In the genomic region with DNA sequence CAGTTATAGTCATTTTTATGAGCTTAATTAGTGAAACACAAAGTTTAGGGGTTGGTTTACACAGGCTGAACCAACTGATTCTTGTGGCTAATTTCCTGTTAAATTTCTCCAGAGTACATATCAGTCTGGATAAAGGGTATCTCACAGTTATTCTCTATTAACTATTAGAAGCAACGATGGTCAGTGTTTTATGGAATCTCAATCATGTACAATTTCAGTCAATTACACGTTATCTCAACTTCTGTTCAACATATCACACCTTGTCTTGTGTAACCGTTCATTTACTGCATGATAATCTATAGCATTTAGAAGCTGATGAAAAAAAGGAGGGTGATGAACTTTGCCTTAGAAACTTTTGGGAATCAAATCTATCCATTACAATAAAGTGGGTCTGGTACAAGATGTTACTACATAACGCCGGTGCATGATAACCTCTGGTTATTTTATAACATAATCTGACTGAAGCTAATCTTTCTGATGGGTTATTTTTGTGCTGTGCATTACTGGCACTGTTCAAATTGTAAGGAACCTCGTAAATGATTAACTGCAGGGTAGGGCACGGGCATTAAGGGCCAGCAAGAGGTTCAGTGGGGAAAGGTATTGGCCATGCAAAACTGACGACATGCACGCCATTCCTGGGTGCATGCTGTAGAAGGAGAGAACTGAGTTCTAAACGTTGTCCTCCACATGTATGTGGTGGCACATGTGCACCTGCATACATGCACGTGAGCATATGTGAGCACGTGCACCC, we compare ENCODE assay signal across 31 mouse cellular contexts. TPM values are rescaled to one million over a fixed set of nuclear protein-coding genes. Genes with fewer than 3 reads are reported as not detected.
DNase-seq lines count a peak whose midpoint lies in the region; ATAC-seq and TF ChIP-seq lines count a peak whose summit lies in the region.
"Had no signal": no experiment of that assay in that cellular context is flagged by ENCODE, and none has a peak within 500 bp of the region (broad histone marks: within the 10 kb centered on the region; RNA-seq: fewer than 3 reads in every experiment).

No protein-coding gene starts in this region.

- no peak overlapping the region for H3K4me2 ChIP-seq in intestine, embryonic 15.5 days (replicated peaks)
- no peak overlapping the region for H3K4me2 ChIP-seq in stomach, embryonic 16.5 days (ENCODE audit: low read depth, low read length)
- H3K4me2 ChIP-seq: embryonic facial prominence, embryonic 13.5 days; forebrain, embryonic 12.5 days; heart, embryonic 11.5 days; hindbrain, embryonic 12.5 days; hindbrain, embryonic 15.5 days had no signal

- WGBS in heart, adult 2 months: 78% methylated on average over 12 of the region's 12 CpGs
- 64% methylated on average over 12 of the region's 12 CpGs for WGBS in intestine, embryonic 15.5 days
- 29% methylated on average over 12 of the region's 12 CpGs for WGBS in small intestine, adult 2 months
- WGBS in stomach, embryonic 16.5 days: 63% methylated on average over 12 of the region's 12 CpGs

- no peaks in the 10 kb centered on the region for H3K27me3 ChIP-seq in heart, adult 2 months (ENCODE audit: control insufficient read depth, insufficient read depth, low read length)
- H3K27me3 ChIP-seq in intestine, embryonic 15.5 days (replicated peaks): no peaks in the 10 kb centered on the region
- no peaks in the 10 kb centered on the region; the same call in 1 of the 2 replicates for H3K27me3 ChIP-seq in small intestine, adult 2 months (ENCODE audit: control insufficient read depth, insufficient read depth, low read length)
- H3K27me3 ChIP-seq in stomach, embryonic 16.5 days (ENCODE audit: control insufficient read depth, insufficient read depth, low read length): no peaks in the 10 kb centered on the region
- H3K27me3 ChIP-seq: embryonic facial prominence, embryonic 13.5 days; forebrain, embryonic 12.5 days; hindbrain, embryonic 12.5 days; hindbrain, embryonic 15.5 days; Patski had no signal

- H3K4me1 ChIP-seq in heart, adult 2 months (ENCODE audit: control insufficient read depth, insufficient read depth, low read length): no peaks in the 10 kb centered on the region
- peaks cover 3% of the 10 kb centered on the region; the same call in 1 of the 2 replicates for H3K4me1 ChIP-seq in intestine, embryonic 15.5 days (replicated peaks)
- H3K4me1 ChIP-seq in small intestine, adult 2 months (ENCODE audit: control insufficient read depth, insufficient read depth, insufficient read length, low read length): peaks cover 18% of the 10 kb centered on the region; the same call in 1 of the 2 replicates
- H3K4me1 ChIP-seq in stomach, embryonic 16.5 days (ENCODE audit: control insufficient read depth, insufficient read depth, low read length): no peaks in the 10 kb centered on the region
- H3K4me1 ChIP-seq: embryonic facial prominence, embryonic 13.5 days; forebrain, embryonic 12.5 days; hindbrain, embryonic 12.5 days; hindbrain, embryonic 15.5 days had no signal

- H3K9ac ChIP-seq in heart, adult 2 months (ENCODE audit: low read depth, low read length): no peak overlapping the region
- H3K9ac ChIP-seq in intestine, embryonic 15.5 days: no peak overlapping the region
- no peak overlapping the region for H3K9ac ChIP-seq in stomach, embryonic 16.5 days (ENCODE audit: low read length)
- H3K9ac ChIP-seq: embryonic facial prominence, embryonic 13.5 days; forebrain, embryonic 12.5 days; hindbrain, embryonic 12.5 days; hindbrain, embryonic 15.5 days had no signal

- ATAC-seq in intestine, embryonic 15.5 days: peak; percentile 95
- ATAC-seq in stomach, embryonic 16.5 days (ENCODE audit: insufficient read depth, low FRiP score): peak; percentile 88
- ATAC-seq: forebrain, embryonic 16.5 days; Patski had no signal

- no peak for TF ChIP-seq POLR2A in heart, adult 2 months (IDR thresholded peaks at IDR 0.05; ENCODE audit: insufficient read depth, low read depth, low read length)
- no peak for TF ChIP-seq POLR2A in small intestine, adult 2 months (IDR thresholded peaks at IDR 0.05; ENCODE audit: low read depth, low read length)

- no peak overlapping the region for H3K4me3 ChIP-seq in heart, adult 2 months
- no peak overlapping the region for H3K4me3 ChIP-seq in intestine, embryonic 15.5 days (replicated peaks)
- H3K4me3 ChIP-seq in small intestine, adult 2 months (ENCODE audit: low read depth, low read length): no peak overlapping the region
- H3K4me3 ChIP-seq in stomach, embryonic 16.5 days (replicated peaks; ENCODE audit: low read length): no peak overlapping the region
- H3K4me3 ChIP-seq: embryonic facial prominence, embryonic 10.5 days; embryonic facial prominence, embryonic 13.5 days; erythroblast, embryonic 14.5 days; forebrain, embryonic 12.5 days; gastrocnemius, adult 2 months; hindbrain, embryonic 12.5 days; hindbrain, embryonic 15.5 days had no signal

- no peaks in the 10 kb centered on the region; the same call in 1 of the 2 replicates for H3K9me3 ChIP-seq in intestine, embryonic 15.5 days
- 0 out of 2 replicates have a peak, but pooled peaks cover 4% of the 10 kb centered on the region for H3K9me3 ChIP-seq in stomach, embryonic 16.5 days (replicated peaks; ENCODE audit: control insufficient read depth, low read length)
- H3K9me3 ChIP-seq: hindbrain, embryonic 15.5 days had no signal

- peak; percentile 16 for DNase-seq in heart, adult 11 months
- no peak for DNase-seq in heart, adult 2 months
- no peak for DNase-seq in cerebellum, postnatal 10 days
- no peak for DNase-seq in frontal cortex, postnatal 10 days (ENCODE audit: low spot score in 2 of 2)
- no peak for DNase-seq in right cerebral cortex, postnatal 14 days
- DNase-seq: adrenal gland, postnatal 10 days; adrenal gland, postnatal 36 days; cerebellum, adult 18-20 months; cerebellum, adult 9-10 months; cerebellum, postnatal 25 days; gastrocnemius, adult 2 months; gastrocnemius, postnatal 25 days had no signal

- H3K27ac ChIP-seq in heart, adult 2 months: no peak overlapping the region
- no peak overlapping the region for H3K27ac ChIP-seq in intestine, embryonic 15.5 days
- peak overlapping the region; percentile 20; the same call in 1 of the 2 replicates for H3K27ac ChIP-seq in small intestine, adult 2 months (ENCODE audit: insufficient read depth, low read depth, low read length)
- H3K27ac ChIP-seq in stomach, embryonic 16.5 days (ENCODE audit: low read length): no peak overlapping the region
- H3K27ac ChIP-seq: embryonic facial prominence, embryonic 10.5 days; embryonic facial prominence, embryonic 13.5 days; forebrain, embryonic 12.5 days; gastrocnemius, adult 2 months; hindbrain, embryonic 12.5 days; hindbrain, embryonic 15.5 days had no signal

- no peak for TF ChIP-seq EP300 in heart, adult 2 months (IDR thresholded peaks at IDR 0.05; ENCODE audit: insufficient read depth, low read depth, low read length)

- intact Hi-C loops in heart, adult 2 months (cut with DNase I): no loop called here

- no peaks in the 10 kb centered on the region for H3K79me2 ChIP-seq in heart, adult 2 months (replicated peaks; ENCODE audit: control insufficient read depth, insufficient read depth, low read length)

- TF ChIP-seq CTCF in heart, adult 2 months (IDR thresholded peaks at IDR 0.05): no peak
- TF ChIP-seq CTCF in small intestine, adult 2 months (IDR thresholded peaks at IDR 0.05; ENCODE audit: extremely low read depth, insufficient read length, insufficient replicate concordance, low read depth, low read length): no peak

- no peaks in the 10 kb centered on the region for H3K36me3 ChIP-seq in heart, adult 2 months (ENCODE audit: control insufficient read depth, insufficient read depth, low read length)
- H3K36me3 ChIP-seq in intestine, embryonic 15.5 days: no peaks in the 10 kb centered on the region
- no peaks in the 10 kb centered on the region for H3K36me3 ChIP-seq in small intestine, adult 2 months (ENCODE audit: control insufficient read depth, insufficient read depth, low read length)
- H3K36me3 ChIP-seq in stomach, embryonic 16.5 days (ENCODE audit: control insufficient read depth, insufficient read depth, low read length): no peaks in the 10 kb centered on the region
- H3K36me3 ChIP-seq: embryonic facial prominence, embryonic 10.5 days; embryonic facial prominence, embryonic 13.5 days; forebrain, embryonic 12.5 days; G1E; hindbrain, embryonic 12.5 days; hindbrain, embryonic 15.5 days had no signal

RNA-seq across cellular contexts. Expression of gene Dmbt1, which starts 29.7 kb away (rescaled TPM):
- not detected for total RNA-seq in heart, adult 2 months (2021)
- polyA plus RNA-seq in heart, adult 2 months (2012; rRNA removed): 0.03 and 0.04 TPM in 2 replicates
- 126 and 138 TPM in 2 replicates for polyA plus RNA-seq in intestine, embryonic 15.5 days (2015; fragmentation: Nextera tagmentation; extraction: Ambion mirVana)
- polyA plus RNA-seq in small intestine, adult 2 months (2012; rRNA removed): 141 and 758 TPM in 2 replicates
- 68.6 and 80.4 TPM in 2 replicates for polyA plus RNA-seq in stomach, embryonic 16.5 days (2015; fragmentation: Nextera tagmentation; extraction: Ambion mirVana)
- total RNA-seq: adrenal gland, adult 18-20 months; adrenal gland, postnatal 36 days; common myeloid progenitor, adult 5-6 weeks; gastrocnemius, adult 2 months; gastrocnemius, postnatal 25 days; heart, postnatal 25 days; hematopoietic stem cell, adult 5-6 weeks had no signal
- polyA plus RNA-seq: embryonic facial prominence, embryonic 10.5 days; embryonic facial prominence, embryonic 13.5 days; erythroblast, embryonic 14.5 days; forebrain, embryonic 12.5 days; forebrain, embryonic 16.5 days; G1E; heart, embryonic 11.5 days; heart, embryonic 14.5 days; heart, postnatal 0 days; hindbrain, embryonic 12.5 days; hindbrain, embryonic 15.5 days; Patski had no signal

Comparison
In these comparisons a context has a peak if more than half of its experiments do, and no peak if none do; other contexts are left out.
1. RNA of gene Dmbt1, which starts 29.7 kb away (polyA plus RNA-seq): 141 to 758 TPM in small intestine, adult 2 months, 126 to 138 TPM in intestine, embryonic 15.5 days and 68.6 to 80.4 TPM in stomach, embryonic 16.5 days; 0.03 to 0.04 TPM in heart, adult 2 months; every median in the first group is over 10 times any median in the second.